Mouse (Mus musculus): Measurements from ENCODE around the gene Art1. TPM values are rescaled to one million over a fixed set of nuclear protein-coding genes. Genes with fewer than 3 reads are reported as not detected.
A peak's percentile ranks its signal among the peaks of the same experiment; 100 is the strongest.

The Art1 gene
- polyA plus RNA-seq, 1 experiment from 2014 or later: 0.41 TPM

GRCm38 (mm10) chr7:102078517-102078916 is 23.0 kb upstream of the Art1 start:
- Histone ChIP-seq H3K9me3 (ENCODE audit: control insufficient read depth, low read depth, low read length) (no peaks in the 10 kb centered on the region), H3K4me2 (replicated peaks; ENCODE audit: low read depth, low read length) (no peak overlapping the region), H3K9ac (replicated peaks; ENCODE audit: low read depth, low read length) (no peak overlapping the region), H3K27me3 (ENCODE audit: control insufficient read depth, insufficient read depth, low read length) (no peaks in the 10 kb centered on the region), H3K4me1 (ENCODE audit: control insufficient read depth, insufficient read depth, low read length) (no peaks in the 10 kb centered on the region), H3K36me3 (ENCODE audit: control insufficient read depth, insufficient read depth, low read length) (peaks cover 79% of the 10 kb centered on the region), H3K4me3 (ENCODE audit: low read depth, low read length) (no peak overlapping the region), H3K27ac (ENCODE audit: low read length) (no peak overlapping the region)
- WGBS: 75% methylated on average over 7 of the region's 7 CpGs
- ATAC-seq (ENCODE audit: insufficient number of reproducible peaks, insufficient read depth, low FRiP score, low read depth): no peak

- WGBS: 81% methylated on average over 8 of the region's 8 CpGs
- Histone ChIP-seq H3K9ac (replicated peaks; ENCODE audit: low read depth, low read length) (no peak overlapping the region), H3K4me1 (ENCODE audit: control insufficient read depth, insufficient read depth, low read length) (no peaks in the 10 kb centered on the region), H3K9me3 (ENCODE audit: control insufficient read depth, low read depth, low read length) (no peaks in the 10 kb centered on the region), H3K36me3 (ENCODE audit: control insufficient read depth, insufficient read depth, low read length) (peaks cover 64% of the 10 kb centered on the region), H3K4me2 (replicated peaks; ENCODE audit: low read depth, low read length) (no peak overlapping the region), H3K4me3 (ENCODE audit: low read depth, low read length) (no peak overlapping the region), H3K27ac (ENCODE audit: low read length) (no peak overlapping the region), H3K27me3 (ENCODE audit: control insufficient read depth, insufficient read depth, low read length) (no peaks in the 10 kb centered on the region)
- no peak for ATAC-seq (ENCODE audit: insufficient number of reproducible peaks, insufficient read depth, low FRiP score, low read depth)
These were observed 21.2 kb upstream of the Art1 start for GRCm38 (mm10) chr7:102080311-102080710.

GRCm38 (mm10) chr7:102081784-102082183 is 19.8 kb upstream of the Art1 start:
- Histone ChIP-seq H3K36me3 (ENCODE audit: control insufficient read depth, insufficient read depth, low read length) (peaks cover 55% of the 10 kb centered on the region), H3K4me1 (ENCODE audit: control insufficient read depth, insufficient read depth, low read length) (no peaks in the 10 kb centered on the region), H3K9me3 (ENCODE audit: control insufficient read depth, low read depth, low read length) (no peaks in the 10 kb centered on the region), H3K4me2 (replicated peaks; ENCODE audit: low read depth, low read length) (no peak overlapping the region), H3K27ac (ENCODE audit: low read length) (no peak overlapping the region), H3K9ac (replicated peaks; ENCODE audit: low read depth, low read length) (no peak overlapping the region), H3K27me3 (ENCODE audit: control insufficient read depth, insufficient read depth, low read length) (no peaks in the 10 kb centered on the region), H3K4me3 (ENCODE audit: low read depth, low read length) (no peak overlapping the region)
- WGBS: 96% methylated on average over 5 of the region's 5 CpGs
- no peak for ATAC-seq (ENCODE audit: insufficient number of reproducible peaks, insufficient read depth, low FRiP score, low read depth)

GRCm38 (mm10) chr7:102082816-102083215 is 18.7 kb upstream of the Art1 start, which contains the start of gene Trpc2:
Gene Trpc2 (plus strand): TSS chr7:102083116.
- Histone ChIP-seq H3K27ac (ENCODE audit: low read length) (no peak within 1 kb of the TSS), H3K27me3 (ENCODE audit: control insufficient read depth, insufficient read depth, low read length) (no peaks in the 10 kb centered on the region), H3K4me3 (ENCODE audit: low read depth, low read length) (no peak within 1 kb of the TSS), H3K9ac (replicated peaks; ENCODE audit: low read depth, low read length) (no peak within 1 kb of the TSS), H3K36me3 (ENCODE audit: control insufficient read depth, insufficient read depth, low read length) (peaks cover 45% of the 10 kb centered on the region), H3K9me3 (ENCODE audit: control insufficient read depth, low read depth, low read length) (no peaks in the 10 kb centered on the region), H3K4me2 (replicated peaks; ENCODE audit: low read depth, low read length) (no peak within 1 kb of the TSS), H3K4me1 (ENCODE audit: control insufficient read depth, insufficient read depth, low read length) (no peaks in the 10 kb centered on the region)
- no peak for ATAC-seq (ENCODE audit: insufficient number of reproducible peaks, insufficient read depth, low FRiP score, low read depth)
- WGBS: 88% methylated on average over 5 of the region's 5 CpGs

- 85% methylated on average over 26 of the region's 26 CpGs for WGBS
- ATAC-seq (ENCODE audit: insufficient number of reproducible peaks, insufficient read depth, low FRiP score, low read depth): no peak
- Histone ChIP-seq H3K27me3 (ENCODE audit: control insufficient read depth, insufficient read depth, low read length) (no peaks in the 10 kb centered on the region), H3K27ac (ENCODE audit: low read length) (no peak overlapping the region), H3K4me3 (ENCODE audit: low read depth, low read length) (no peak overlapping the region), H3K36me3 (ENCODE audit: control insufficient read depth, insufficient read depth, low read length) (peaks cover 36% of the 10 kb centered on the region), H3K4me2 (replicated peaks; ENCODE audit: low read depth, low read length) (no peak overlapping the region), H3K9ac (replicated peaks; ENCODE audit: low read depth, low read length) (no peak overlapping the region), H3K4me1 (ENCODE audit: control insufficient read depth, insufficient read depth, low read length) (no peaks in the 10 kb centered on the region), H3K9me3 (ENCODE audit: control insufficient read depth, low read depth, low read length) (no peaks in the 10 kb centered on the region)
These were observed 17.4 kb upstream of the Art1 start for GRCm38 (mm10) chr7:102084041-102084696.

GRCm38 (mm10) chr7:102087336-102087735 is 14.2 kb upstream of the Art1 start:
- WGBS: 82% methylated on average over 4 of the region's 4 CpGs
- Histone ChIP-seq H3K27me3 (ENCODE audit: control insufficient read depth, insufficient read depth, low read length) (no peaks in the 10 kb centered on the region), H3K9ac (replicated peaks; ENCODE audit: low read depth, low read length) (no peak overlapping the region), H3K27ac (ENCODE audit: low read length) (no peak overlapping the region), H3K9me3 (ENCODE audit: control insufficient read depth, low read depth, low read length) (no peaks in the 10 kb centered on the region), H3K36me3 (ENCODE audit: control insufficient read depth, insufficient read depth, low read length) (peaks cover 9% of the 10 kb centered on the region), H3K4me1 (ENCODE audit: control insufficient read depth, insufficient read depth, low read length) (no peaks in the 10 kb centered on the region), H3K4me3 (ENCODE audit: low read depth, low read length) (no peak overlapping the region), H3K4me2 (replicated peaks; ENCODE audit: low read depth, low read length) (no peak overlapping the region)
- ATAC-seq (ENCODE audit: insufficient number of reproducible peaks, insufficient read depth, low FRiP score, low read depth): no peak

- H3K9ac ChIP-seq (replicated peaks; ENCODE audit: low read depth, low read length): no peak overlapping the region
These were observed 1.5 kb upstream of the Art1 start for GRCm38 (mm10) chr7:102099760-102100661.

GRCm38 (mm10) chr7:102100868-102101267 is 675 bp upstream of the Art1 start:
- Histone ChIP-seq H3K9me3 (ENCODE audit: control insufficient read depth, low read depth, low read length) (no peaks in the 10 kb centered on the region), H3K27ac (ENCODE audit: low read length) (no peak overlapping the region), H3K36me3 (ENCODE audit: control insufficient read depth, insufficient read depth, low read length) (no peaks in the 10 kb centered on the region), H3K9ac (replicated peaks; ENCODE audit: low read depth, low read length) (no peak overlapping the region), H3K4me1 (ENCODE audit: control insufficient read depth, insufficient read depth, low read length) (0 out of 2 replicates have a peak, but pooled peaks cover 10% of the 10 kb centered on the region), H3K27me3 (ENCODE audit: control insufficient read depth, insufficient read depth, low read length) (no peaks in the 10 kb centered on the region), H3K4me3 (ENCODE audit: low read depth, low read length) (no peak overlapping the region), H3K4me2 (replicated peaks; ENCODE audit: low read depth, low read length) (no peak overlapping the region)
- WGBS: 59% methylated on average over 5 of the region's 5 CpGs
- no peak for ATAC-seq (ENCODE audit: insufficient number of reproducible peaks, insufficient read depth, low FRiP score, low read depth)

More at GRCm38 (mm10) chr7:102099760-102100661, 1.5 kb upstream of the Art1 start:
- Histone ChIP-seq H3K27ac (ENCODE audit: low read length) (no peak overlapping the region), H3K9me3 (ENCODE audit: control insufficient read depth, low read depth, low read length) (no peaks in the 10 kb centered on the region), H3K27me3 (ENCODE audit: control insufficient read depth, insufficient read depth, low read length) (no peaks in the 10 kb centered on the region), H3K4me3 (ENCODE audit: low read depth, low read length) (peak overlapping the region; percentile 2; the same call in 1 of the 2 replicates), H3K4me2 (replicated peaks; ENCODE audit: low read depth, low read length) (peak overlapping the region; percentile 35), H3K36me3 (ENCODE audit: control insufficient read depth, insufficient read depth, low read length) (no peaks in the 10 kb centered on the region), H3K4me1 (ENCODE audit: control insufficient read depth, insufficient read depth, low read length) (0 out of 2 replicates have a peak, but pooled peaks cover 10% of the 10 kb centered on the region)
- 6% methylated on average over 30 of the region's 30 CpGs for WGBS
- peak; percentile 57; the same call in 1 of the 2 replicates for ATAC-seq (ENCODE audit: insufficient number of reproducible peaks, insufficient read depth, low FRiP score, low read depth)
